Mouse (Mus musculus): ENCODE measurements around the gene Ppp1r1b. TPM values are rescaled to one million over a fixed set of nuclear protein-coding genes. Genes with fewer than 3 reads are reported as not detected.

Gene Ppp1r1b
- polyA plus RNA-seq, 1 experiment from 2014 or later: 6.9 TPM

DNA sequence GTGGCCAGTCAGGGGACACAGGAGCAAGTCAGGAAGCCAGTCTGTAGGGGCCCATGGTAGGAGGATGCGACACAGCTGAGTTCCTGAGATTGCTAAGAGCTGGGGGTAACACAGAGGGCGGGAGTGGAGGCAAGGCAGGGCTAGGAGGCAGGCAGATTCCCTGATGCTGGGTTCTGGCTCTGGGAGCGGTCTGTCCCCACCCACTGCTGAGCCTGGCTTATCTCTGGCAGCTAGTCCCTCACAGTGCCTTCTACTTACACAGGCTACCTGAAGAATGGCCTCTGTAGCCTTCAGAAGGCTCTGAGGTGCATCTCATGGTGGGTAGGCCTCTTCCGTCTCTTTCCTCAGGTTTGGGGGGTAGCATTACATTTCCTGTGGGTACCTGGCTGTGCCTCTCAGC, 44.4 kb downstream of the Ppp1r1b start:
- H3K27me3 ChIP-seq: peaks cover 21% of the 10 kb centered on the region
- peaks cover 5% of the 10 kb centered on the region for H3K4me1 ChIP-seq (replicated peaks)
- 58% methylated on average over 4 of the region's 4 CpGs for WGBS
- ATAC-seq (ENCODE audit: low FRiP score, low read depth): no peak
- no peak overlapping the region for H3K4me3 ChIP-seq
- no peaks in the 10 kb centered on the region for H3K9me3 ChIP-seq
- H3K27ac ChIP-seq (replicated peaks): no peak overlapping the region
- no peak overlapping the region for H3K4me2 ChIP-seq
- H3K36me3 ChIP-seq: no peaks in the 10 kb centered on the region
- H3K9ac ChIP-seq: no peak overlapping the region

DNA sequence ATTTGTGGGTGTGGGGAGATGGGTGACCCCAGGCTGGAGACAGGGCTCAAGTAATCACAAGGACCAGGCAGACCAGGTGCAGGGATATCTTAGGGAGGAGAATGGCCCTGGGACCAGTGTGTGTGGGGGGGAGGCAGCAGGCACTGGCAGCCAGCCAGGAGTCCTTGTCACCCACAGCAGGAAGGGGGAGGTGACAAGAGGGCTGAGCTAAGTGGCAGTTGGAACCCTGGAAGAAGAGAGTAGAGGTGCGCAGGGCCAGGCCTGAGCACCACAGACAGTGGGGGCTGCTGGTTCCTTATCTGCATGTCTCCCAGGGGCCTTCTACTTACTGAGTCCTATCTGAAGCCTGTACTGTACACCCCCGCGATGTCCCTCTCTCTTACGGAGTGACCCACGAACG, 45.1 kb downstream of the Ppp1r1b start:
- H3K9ac ChIP-seq: no peak overlapping the region
- H3K4me1 ChIP-seq (replicated peaks): peaks cover 5% of the 10 kb centered on the region
- H3K9me3 ChIP-seq: no peaks in the 10 kb centered on the region
- WGBS: 72% methylated on average over 6 of the region's 6 CpGs
- H3K4me3 ChIP-seq: no peak overlapping the region
- no peak overlapping the region for H3K4me2 ChIP-seq
- peaks cover 16% of the 10 kb centered on the region for H3K27me3 ChIP-seq
- no peak overlapping the region for H3K27ac ChIP-seq (replicated peaks)
- ATAC-seq (ENCODE audit: low FRiP score, low read depth): no peak
- H3K36me3 ChIP-seq: no peaks in the 10 kb centered on the region

DNA sequence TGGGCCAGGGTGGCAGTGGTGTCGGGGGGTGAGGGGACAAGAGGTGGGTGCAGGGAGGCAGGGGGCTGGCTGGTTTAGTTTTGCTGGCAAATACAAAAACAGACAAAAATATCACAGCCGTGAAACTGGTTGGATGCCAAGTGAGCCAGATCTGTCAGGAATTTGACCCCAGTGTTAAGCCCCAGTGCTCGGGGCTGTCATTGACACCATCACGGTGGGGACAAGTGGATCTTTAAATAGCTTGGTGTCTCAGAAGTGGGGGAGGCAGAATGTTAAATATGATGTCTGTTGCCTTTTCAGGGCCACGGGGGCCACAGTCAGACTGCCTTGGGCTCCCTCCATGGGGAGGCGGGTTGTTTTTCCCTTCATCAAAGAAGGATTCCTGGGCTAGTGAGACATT, 46.1 kb downstream of the Ppp1r1b start:
- Histone ChIP-seq H3K36me3 (no peaks in the 10 kb centered on the region), H3K4me3 (no peak overlapping the region), H3K4me2 (no peak overlapping the region), H3K27ac (replicated peaks) (no peak overlapping the region), H3K9me3 (no peaks in the 10 kb centered on the region), H3K27me3 (peaks cover 6% of the 10 kb centered on the region; the same call in 1 of the 2 replicates), H3K9ac (no peak overlapping the region), H3K4me1 (replicated peaks) (peaks cover 5% of the 10 kb centered on the region)
- 52% methylated on average over 6 of the region's 6 CpGs for WGBS
- ATAC-seq (ENCODE audit: low FRiP score, low read depth): no peak

DNA sequence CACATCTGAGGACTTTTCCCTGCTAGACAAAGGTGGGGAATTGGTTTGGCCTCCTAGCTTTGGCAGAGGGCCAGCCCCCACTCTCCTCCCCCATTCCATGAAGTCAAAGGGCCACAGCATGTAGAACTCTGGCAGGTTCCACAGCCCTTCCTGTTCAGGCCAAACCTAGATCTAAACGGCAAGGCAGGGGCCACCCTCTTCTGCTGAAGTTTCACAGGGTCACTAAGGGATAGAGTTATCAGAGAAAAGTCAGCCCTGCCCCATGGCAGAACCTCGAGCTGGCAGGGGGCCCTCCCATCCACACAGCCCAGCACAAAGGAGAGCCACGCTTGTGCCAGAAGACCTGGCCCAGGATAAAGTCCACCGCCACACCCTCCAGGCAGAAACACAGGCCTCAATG, 46.8 kb downstream of the Ppp1r1b start:
- Histone ChIP-seq H3K27me3 (peaks cover 3% of the 10 kb centered on the region; the same call in 1 of the 2 replicates), H3K9me3 (no peaks in the 10 kb centered on the region), H3K36me3 (no peaks in the 10 kb centered on the region), H3K4me1 (replicated peaks) (peaks cover 11% of the 10 kb centered on the region), H3K4me2 (no peak overlapping the region), H3K4me3 (no peak overlapping the region), H3K27ac (replicated peaks) (no peak overlapping the region), H3K9ac (no peak overlapping the region)
- 59% methylated on average over 4 of the region's 4 CpGs for WGBS
- no peak for ATAC-seq (ENCODE audit: low FRiP score, low read depth)

DNA sequence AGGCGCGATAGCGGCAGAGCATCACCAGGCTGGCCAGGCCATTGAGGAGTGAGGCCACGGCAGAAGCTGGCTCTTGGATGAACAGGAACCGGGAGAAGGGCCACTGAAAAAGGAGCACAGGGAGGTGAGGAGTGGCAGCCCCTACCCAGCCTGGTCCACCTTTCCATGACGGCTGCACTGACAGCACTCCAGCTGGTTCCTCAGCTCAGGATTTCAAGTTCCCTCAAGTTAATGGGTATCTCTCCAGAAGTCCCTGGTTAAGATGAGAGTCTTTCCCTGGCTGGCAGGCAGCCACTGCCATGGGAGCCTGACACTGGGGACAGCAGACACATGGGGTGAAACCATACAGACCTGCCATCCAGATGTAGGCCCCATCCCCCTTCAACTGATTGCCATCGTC, 49.7 kb downstream of the Ppp1r1b start:
- Histone ChIP-seq H3K4me1 (replicated peaks) (peaks cover 17% of the 10 kb centered on the region), H3K9me3 (no peaks in the 10 kb centered on the region), H3K4me3 (no peak overlapping the region), H3K27me3 (no peaks in the 10 kb centered on the region), H3K4me2 (no peak overlapping the region), H3K36me3 (no peaks in the 10 kb centered on the region), H3K27ac (replicated peaks) (no peak overlapping the region), H3K9ac (no peak overlapping the region)
- 94% methylated on average over 7 of the region's 7 CpGs for WGBS
- no peak for ATAC-seq (ENCODE audit: low FRiP score, low read depth)

DNA sequence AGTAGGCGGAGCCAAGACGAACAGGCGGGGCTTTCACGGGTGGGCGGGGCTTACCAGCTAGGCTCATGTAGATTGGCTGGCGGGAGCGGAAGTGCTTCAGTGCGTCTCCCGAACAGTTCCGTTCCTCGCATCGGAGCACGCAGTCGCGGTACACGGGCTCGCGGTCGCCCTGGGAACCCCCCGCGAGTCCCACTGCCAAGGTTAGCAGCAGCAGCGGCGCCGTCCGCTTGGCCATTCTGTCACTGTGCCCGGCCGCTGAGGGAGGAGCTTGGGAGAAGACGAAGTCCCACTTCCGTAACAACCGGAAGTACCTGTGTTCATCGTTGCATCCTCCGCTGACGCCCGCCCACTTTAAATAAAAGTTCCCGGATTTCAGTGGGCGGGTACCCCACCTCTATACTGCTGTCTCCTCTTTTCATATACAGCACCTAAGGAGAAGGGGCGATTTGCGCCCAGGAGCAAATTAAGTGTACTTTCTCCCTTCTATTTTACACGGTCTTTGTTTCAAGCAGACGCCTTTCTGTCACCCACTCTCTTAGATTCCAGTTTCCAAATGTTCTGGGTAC, 52.0 kb downstream of the Ppp1r1b start, which contains the start of gene Pgap3:
Gene Pgap3 (minus strand): TSS at position 330 of the 566 bp plus-strand sequence.
- ATAC-seq (ENCODE audit: low FRiP score, low read depth): peak; percentile 97
- peak within 1 kb of the TSS; percentile 66 for H3K4me3 ChIP-seq
- no peaks in the 10 kb centered on the region for H3K27me3 ChIP-seq
- no peaks in the 10 kb centered on the region for H3K9me3 ChIP-seq
- peak within 1 kb of the TSS; percentile 66 for H3K9ac ChIP-seq
- WGBS: 0% methylated on average over 40 of the region's 40 CpGs
- H3K36me3 ChIP-seq: no peaks in the 10 kb centered on the region
- peak within 1 kb of the TSS; percentile 95 for H3K27ac ChIP-seq (replicated peaks)
- peaks cover 12% of the 10 kb centered on the region for H3K4me1 ChIP-seq (replicated peaks)
- peak within 1 kb of the TSS; percentile 69 for H3K4me2 ChIP-seq

DNA sequence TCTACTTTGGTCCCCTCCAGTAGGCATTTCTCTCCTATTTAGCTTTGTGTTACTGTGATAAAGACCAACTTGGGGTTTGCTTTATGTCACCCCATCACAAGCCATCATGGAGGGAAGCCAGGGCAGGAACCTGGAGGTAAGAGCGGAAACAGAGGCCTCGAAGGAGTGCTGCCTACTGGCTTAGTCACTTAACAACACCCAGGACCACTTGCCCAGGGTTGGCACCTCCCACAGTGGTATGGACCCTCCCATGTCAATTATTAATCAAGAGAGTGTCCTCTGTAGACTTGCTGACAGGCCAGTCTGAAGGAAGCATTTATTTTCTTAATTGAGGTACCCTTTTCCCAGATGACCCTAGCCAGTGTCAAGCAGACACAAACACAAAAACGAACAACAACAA, 52.6 kb downstream of the Ppp1r1b start:
- Histone ChIP-seq H3K9me3 (no peaks in the 10 kb centered on the region), H3K4me1 (replicated peaks) (peaks cover 12% of the 10 kb centered on the region), H3K27ac (replicated peaks) (peak overlapping the region; percentile 95), H3K27me3 (no peaks in the 10 kb centered on the region), H3K9ac (peak overlapping the region; percentile 66), H3K4me2 (peak overlapping the region; percentile 69), H3K36me3 (no peaks in the 10 kb centered on the region), H3K4me3 (peak overlapping the region; percentile 66)
- 60% methylated on average over 3 of the region's 3 CpGs for WGBS
- ATAC-seq (ENCODE audit: low FRiP score, low read depth): no peak

DNA sequence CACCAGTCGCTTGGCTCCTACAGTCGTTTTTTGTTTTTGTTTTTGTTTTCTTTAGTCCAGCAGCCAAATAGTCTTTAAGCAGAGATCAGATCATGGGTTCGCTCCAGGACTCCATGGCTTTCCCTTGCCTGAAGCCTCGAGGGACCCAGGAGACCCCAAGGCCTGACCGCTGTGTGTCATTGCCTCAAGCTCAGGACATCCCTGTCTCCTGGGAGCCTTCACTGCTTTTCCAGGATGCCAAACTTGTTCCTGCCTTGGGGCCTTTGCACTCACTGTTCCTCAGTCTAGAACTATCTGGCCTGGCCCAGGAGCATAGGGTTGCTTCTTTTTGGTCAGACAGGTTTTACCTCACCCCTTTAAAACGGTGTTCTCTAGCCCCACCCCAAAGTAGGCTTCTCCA, 58.4 kb downstream of the Ppp1r1b start:
- H3K4me2 ChIP-seq: no peak overlapping the region
- H3K4me3 ChIP-seq: no peak overlapping the region
- WGBS: 77% methylated on average over 6 of the region's 6 CpGs
- no peak for ATAC-seq (ENCODE audit: low FRiP score, low read depth)
- no peak overlapping the region for H3K9ac ChIP-seq
- H3K36me3 ChIP-seq: no peaks in the 10 kb centered on the region
- H3K4me1 ChIP-seq (replicated peaks): no peaks in the 10 kb centered on the region
- H3K9me3 ChIP-seq: no peaks in the 10 kb centered on the region
- peaks cover 15% of the 10 kb centered on the region for H3K27me3 ChIP-seq
- H3K27ac ChIP-seq (replicated peaks): no peak overlapping the region

Other genes with a start within 250 kb of the Ppp1r1b start
- 23.9 and 27.5 TPM in 2 replicates for gene Fbxl20, start 198.0 kb upstream of the Ppp1r1b start, polyA plus RNA-seq (2015; fragmentation: Nextera tagmentation; extraction: Ambion mirVana)
- 55.3 and 56.0 TPM in 2 replicates for gene Med1, start 155.1 kb upstream of the Ppp1r1b start, polyA plus RNA-seq (2015; fragmentation: Nextera tagmentation; extraction: Ambion mirVana)
- gene Cdk12, start 145.3 kb upstream of the Ppp1r1b start, polyA plus RNA-seq (2015; fragmentation: Nextera tagmentation; extraction: Ambion mirVana): 8.4 and 8.9 TPM in 2 replicates
- 20.9 and 28.6 TPM in 2 replicates for gene Neurod2, start 18.8 kb upstream of the Ppp1r1b start, polyA plus RNA-seq (2015; fragmentation: Nextera tagmentation; extraction: Ambion mirVana)
- 36.5 and 40.3 TPM in 2 replicates for gene Stard3, start 10.0 kb downstream of the Ppp1r1b start, polyA plus RNA-seq (2015; fragmentation: Nextera tagmentation; extraction: Ambion mirVana)
- gene Tcap, start 35.4 kb downstream of the Ppp1r1b start, polyA plus RNA-seq (2015; fragmentation: Nextera tagmentation; extraction: Ambion mirVana): 0.39 TPM in 1 of 2 replicates, not detected in the other
- gene Pnmt, start 38.0 kb downstream of the Ppp1r1b start, polyA plus RNA-seq (2015; fragmentation: Nextera tagmentation; extraction: Ambion mirVana): 3.7 and 4.0 TPM in 2 replicates
- gene Pgap3, start 52.1 kb downstream of the Ppp1r1b start, polyA plus RNA-seq (2015; fragmentation: Nextera tagmentation; extraction: Ambion mirVana): 7.4 and 9.6 TPM in 2 replicates
- gene Erbb2, start 64.1 kb downstream of the Ppp1r1b start, polyA plus RNA-seq (2015; fragmentation: Nextera tagmentation; extraction: Ambion mirVana): 8.9 and 9.0 TPM in 2 replicates
- 246 and 250 TPM in 2 replicates for gene Mien1, start 90.6 kb downstream of the Ppp1r1b start, polyA plus RNA-seq (2015; fragmentation: Nextera tagmentation; extraction: Ambion mirVana)
- gene Grb7, start 98.0 kb downstream of the Ppp1r1b start, polyA plus RNA-seq (2015; fragmentation: Nextera tagmentation; extraction: Ambion mirVana): 1.1 and 1.3 TPM in 2 replicates
- gene Ikzf3, start 197.6 kb downstream of the Ppp1r1b start, polyA plus RNA-seq (2015; fragmentation: Nextera tagmentation; extraction: Ambion mirVana): 0.29 TPM in 1 of 2 replicates, not detected in the other
- gene Zpbp2, start 202.7 kb downstream of the Ppp1r1b start, polyA plus RNA-seq (2015; fragmentation: Nextera tagmentation; extraction: Ambion mirVana): 0.13 and 0.25 TPM in 2 replicates
- 103 and 108 TPM in 2 replicates for gene Ormdl3, start 239.0 kb downstream of the Ppp1r1b start, polyA plus RNA-seq (2015; fragmentation: Nextera tagmentation; extraction: Ambion mirVana)
- not detected in 2 replicates for gene Lrrc3c, start 249.9 kb downstream of the Ppp1r1b start, polyA plus RNA-seq (2015; fragmentation: Nextera tagmentation; extraction: Ambion mirVana)